Mouse (Mus musculus) bone marrow macrophage, adult 2 months (primary cell): ENCODE data around the gene Prg3.

Experiments
- CTCF ChIP-seq: IDR thresholded peaks from 2 replicates; pipeline ENCODE4 v1.5.1; 2012; ENCODE audit warnings: low read depth, mild to moderate bottlenecking, low read length, moderate library complexity
- POLR2A ChIP-seq: IDR thresholded peaks from 2 replicates; pipeline ENCODE4 v1.6.1; 2012; ENCODE audit warnings: mild to moderate bottlenecking, low read depth, low read length, borderline replicate concordance

GRCm38 (mm10) chr2:84987930-84988329, at the start of gene Prg3:
- TF ChIP-seq POLR2A (no peak), CTCF (no peak)
